Mouse (Mus musculus): ENCODE measurements around the gene Rab3gap2.

Gene Rab3gap2

GRCm38 (mm10) chr1:185226889-185227288 is 23.0 kb downstream of the Rab3gap2 start:
- DNase-seq (ENCODE audit: low read depth, low spot score) = no peak

DNA sequence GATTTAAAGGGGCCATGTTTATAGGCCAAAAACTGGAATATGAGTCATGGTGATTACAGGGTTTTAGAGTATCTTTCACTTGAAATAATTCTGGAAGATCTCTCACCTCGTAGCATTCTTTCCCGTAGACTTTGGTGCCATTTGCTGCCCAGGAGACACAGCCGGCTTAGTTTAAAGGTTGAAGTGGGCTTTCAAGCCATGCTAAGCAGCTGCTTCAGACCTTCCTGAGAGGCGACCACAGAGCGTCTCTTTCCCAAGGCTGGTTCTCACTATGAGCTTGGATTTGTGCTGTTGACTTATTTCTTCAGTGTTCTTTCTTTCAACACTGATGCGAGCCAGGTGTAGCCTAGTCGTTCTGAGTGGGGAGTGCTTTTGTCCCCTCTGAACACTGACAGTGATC is 23.8 kb downstream of the Rab3gap2 start:
- DNase-seq (ENCODE audit: low read depth, low spot score) = no peak

DNA sequence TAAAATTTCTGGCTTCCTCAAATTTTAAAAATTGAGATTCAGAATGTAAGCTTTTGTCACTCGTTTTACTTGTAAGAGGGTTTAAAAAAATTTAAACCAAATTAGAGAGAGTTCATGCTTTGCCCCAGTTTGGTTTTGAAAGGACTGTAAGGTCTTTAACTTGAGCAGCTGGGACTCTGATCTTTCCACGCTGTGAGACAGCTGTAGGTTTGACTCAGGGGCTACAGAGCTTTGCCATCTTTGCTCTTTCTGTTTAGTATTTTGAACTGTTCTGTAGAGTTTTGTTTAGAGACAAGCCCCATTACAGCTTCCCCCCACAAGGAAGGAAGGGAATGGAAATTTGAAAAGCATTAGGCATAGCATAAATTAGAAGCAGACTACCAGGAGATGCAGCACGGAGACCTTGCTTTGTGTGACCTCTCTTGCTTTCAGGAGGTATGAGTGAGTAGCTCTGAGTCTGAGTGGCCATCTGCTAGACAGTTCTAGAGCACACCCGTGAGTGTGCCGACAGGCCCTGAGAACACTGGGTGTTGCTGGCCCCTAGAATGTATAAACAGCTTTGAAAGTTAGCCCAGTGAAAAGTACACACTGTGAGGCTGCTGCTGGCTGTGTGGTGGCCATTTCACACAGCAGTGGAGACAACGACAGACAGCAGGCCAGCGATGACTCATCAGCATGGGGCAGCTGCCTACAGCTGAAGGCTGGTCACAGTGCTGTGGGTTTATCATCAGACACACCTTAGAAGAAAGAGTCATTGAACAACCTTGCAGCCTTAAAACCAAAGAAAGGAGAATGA is 25.7 kb downstream of the Rab3gap2 start:
- no peak for DNase-seq (ENCODE audit: low read depth, low spot score)

- no peak for DNase-seq (ENCODE audit: low read depth, low spot score)
Observed at GRCm38 (mm10) chr1:185235837-185236236, 31.9 kb downstream of the Rab3gap2 start.

GRCm38 (mm10) chr1:185236530-185236929 is 32.6 kb downstream of the Rab3gap2 start:
- peak; percentile 63 for DNase-seq (ENCODE audit: low read depth, low spot score)

- no peak for DNase-seq (ENCODE audit: low read depth, low spot score)
Observed at GRCm38 (mm10) chr1:185243013-185243412, 39.1 kb downstream of the Rab3gap2 start.

DNA sequence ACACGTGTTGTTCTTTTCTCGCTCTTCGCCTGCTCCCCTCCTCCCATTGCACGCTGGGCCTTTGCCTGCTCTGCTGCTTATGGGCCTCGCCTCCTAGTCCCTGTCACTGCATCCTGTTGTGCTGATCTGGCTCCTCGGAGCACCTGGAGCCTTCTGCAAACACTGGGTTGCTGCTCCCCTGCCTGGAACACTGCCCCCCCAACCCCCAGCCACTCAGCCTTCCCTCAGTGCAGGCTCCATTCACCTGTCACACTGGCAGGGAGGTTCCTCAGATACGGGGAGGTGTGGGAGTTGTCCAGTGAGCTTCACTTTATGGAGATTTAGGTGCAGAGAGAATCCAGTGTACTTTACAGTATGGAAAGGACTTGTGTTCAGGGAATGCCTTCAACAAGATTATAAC is 41.5 kb downstream of the Rab3gap2 start:
- no peak for DNase-seq (ENCODE audit: low read depth, low spot score)

GRCm38 (mm10) chr1:185247429-185248085 is 43.6 kb downstream of the Rab3gap2 start:
- peak; percentile 39 for DNase-seq (ENCODE audit: low read depth, low spot score)

DNA sequence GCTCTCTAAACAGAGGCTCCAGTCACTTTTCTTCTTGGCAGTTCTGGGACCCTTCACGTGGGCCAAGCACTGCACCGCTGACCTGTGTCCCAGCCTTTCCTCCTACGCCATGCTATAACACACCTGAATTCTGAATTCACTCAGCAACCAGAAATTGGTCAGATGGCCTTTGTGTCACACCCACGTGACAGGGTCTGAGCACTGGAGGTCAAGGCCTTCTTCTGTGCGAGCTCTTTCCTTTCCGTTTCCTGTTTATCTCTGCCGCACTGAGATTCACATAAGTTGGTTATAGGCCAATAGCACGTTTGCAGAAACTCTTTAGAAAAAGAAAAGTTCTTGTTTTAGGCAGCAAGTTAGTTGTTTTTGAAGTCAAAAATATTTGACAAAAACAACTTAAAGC is 44.8 kb downstream of the Rab3gap2 start:
- no peak for DNase-seq (ENCODE audit: low read depth, low spot score)

- DNase-seq (ENCODE audit: low read depth, low spot score) = no peak
Observed at GRCm38 (mm10) chr1:185252351-185252750, 48.4 kb downstream of the Rab3gap2 start.

DNA sequence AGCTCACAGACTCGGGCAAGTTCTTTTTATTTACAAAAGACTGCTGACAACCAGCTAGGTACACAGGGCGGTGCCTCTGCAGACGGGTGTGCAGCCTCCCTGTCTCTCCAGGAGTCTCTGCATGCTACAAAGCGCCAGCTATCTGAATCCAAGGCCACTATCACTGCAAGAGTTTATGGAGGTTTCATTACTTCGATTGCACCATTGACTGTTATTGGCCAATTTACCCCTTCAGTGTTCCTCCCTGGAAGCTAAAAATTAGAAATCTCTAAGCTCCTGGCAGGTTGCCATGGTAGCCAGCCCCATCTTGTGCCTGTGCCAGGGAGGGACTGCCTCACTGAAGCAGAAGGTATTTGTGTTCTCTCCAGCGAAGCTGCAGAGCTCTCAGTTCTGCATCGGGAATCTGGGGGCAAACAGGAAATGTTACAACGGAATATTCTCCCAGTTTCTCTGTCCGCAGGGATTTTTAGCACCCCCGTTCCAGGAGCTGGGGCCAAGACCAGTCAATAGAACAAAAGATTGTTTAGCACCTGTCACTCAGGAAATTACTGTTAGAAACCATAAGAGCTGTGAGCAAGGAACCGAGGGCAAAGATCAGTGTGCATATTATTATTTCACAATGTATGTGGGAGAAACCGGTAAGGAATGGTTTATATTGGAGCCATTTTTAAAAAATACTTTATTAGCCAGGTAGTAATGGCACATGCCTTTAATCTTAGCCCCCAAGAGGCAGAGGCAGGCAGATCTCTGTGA is 49.4 kb downstream of the Rab3gap2 start:
- no peak for DNase-seq (ENCODE audit: low read depth, low spot score)

GRCm38 (mm10) chr1:185255336-185255735 is 51.4 kb downstream of the Rab3gap2 start:
- DNase-seq (ENCODE audit: low read depth, low spot score) = no peak

- no peak for DNase-seq (ENCODE audit: low read depth, low spot score)
Observed at GRCm38 (mm10) chr1:185256753-185257152, 52.8 kb downstream of the Rab3gap2 start.

DNA sequence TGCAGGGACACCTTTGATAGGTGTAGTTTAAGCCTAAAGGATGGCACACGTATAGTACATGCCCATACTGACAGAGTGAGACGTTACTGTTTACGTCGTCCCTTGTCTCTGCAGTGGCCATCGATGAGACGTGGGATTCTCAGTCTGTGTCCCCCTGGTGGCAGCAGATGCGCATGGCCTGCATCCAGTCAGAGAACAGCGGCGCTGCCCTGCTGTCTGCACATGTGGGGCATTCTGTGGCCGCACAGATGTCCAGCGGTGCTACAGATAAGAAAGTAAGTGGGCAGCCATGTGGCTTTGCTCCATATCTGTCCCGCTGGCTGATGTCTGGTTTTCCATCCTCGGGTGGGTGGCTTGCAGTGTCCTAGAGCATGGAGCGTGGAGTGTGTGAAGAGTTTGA is 58.6 kb downstream of the Rab3gap2 start:
- peak; percentile 59 for DNase-seq (ENCODE audit: low read depth, low spot score)

DNA sequence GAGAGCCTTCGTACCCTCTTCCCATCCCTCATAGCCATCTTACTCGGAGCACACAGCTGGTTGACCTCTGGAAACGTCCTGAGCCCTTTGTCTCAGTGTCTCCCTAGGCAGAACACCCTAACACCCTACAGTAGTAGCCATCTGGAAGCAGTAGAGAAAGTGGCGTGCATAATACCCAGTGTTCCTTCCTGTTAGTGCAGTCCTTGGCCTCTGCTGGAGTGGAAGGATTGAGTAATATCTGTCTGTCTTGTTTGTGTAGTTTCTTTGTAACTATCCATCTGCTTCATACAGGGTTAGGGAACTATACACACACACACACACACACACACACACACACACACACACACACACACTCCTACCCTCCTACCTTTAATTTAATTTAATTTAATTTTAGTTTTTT is 64.8 kb downstream of the Rab3gap2 start:
- no peak for DNase-seq (ENCODE audit: low read depth, low spot score)

- no peak for DNase-seq (ENCODE audit: low read depth, low spot score)
Observed at GRCm38 (mm10) chr1:185270403-185271097, 66.6 kb downstream of the Rab3gap2 start.

- DNase-seq (ENCODE audit: low read depth, low spot score) = no peak
Observed at GRCm38 (mm10) chr1:185271373-185271772, 67.5 kb downstream of the Rab3gap2 start.

GRCm38 (mm10) chr1:185274819-185275545 is 71.1 kb downstream of the Rab3gap2 start:
- DNase-seq (ENCODE audit: low read depth, low spot score) = no peak

GRCm38 (mm10) chr1:185275976-185276375 is 72.1 kb downstream of the Rab3gap2 start:
- no peak for DNase-seq (ENCODE audit: low read depth, low spot score)

- no peak for DNase-seq (ENCODE audit: low read depth, low spot score)
Observed at GRCm38 (mm10) chr1:185277022-185277421, 73.1 kb downstream of the Rab3gap2 start.

DNA sequence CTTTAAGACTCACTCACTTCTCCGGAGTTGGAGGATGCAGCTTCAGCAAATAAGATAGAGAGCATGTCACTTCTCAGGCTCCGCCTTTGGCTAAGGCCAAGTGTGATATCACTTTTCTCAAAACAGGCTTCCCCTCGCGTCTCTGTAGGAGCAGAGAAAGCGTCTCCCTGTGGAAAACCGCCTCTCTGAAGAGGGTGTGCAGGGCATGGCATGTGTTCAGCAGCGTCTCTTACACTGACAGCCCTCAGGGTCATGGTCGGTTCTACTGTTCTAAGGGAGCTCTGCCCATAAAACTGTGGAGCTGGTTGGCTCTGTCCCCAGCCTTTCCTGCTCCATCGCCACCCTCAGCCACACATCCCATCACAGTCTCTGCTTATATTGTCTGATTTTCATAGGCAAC is 75.4 kb downstream of the Rab3gap2 start:
- no peak for DNase-seq (ENCODE audit: low read depth, low spot score)

Measured in ZHBTc4 (cell line).